Mouse (Mus musculus): ENCODE data around the gene Catsperg1. TPM values are rescaled to one million over a fixed set of nuclear protein-coding genes. Genes with fewer than 3 reads are reported as not detected.
A peak's percentile ranks its signal among the peaks of the same experiment; 100 is the strongest.

The Catsperg1 gene
- polyA plus RNA-seq, 1 experiment from 2014 or later = 0.21 TPM

GRCm38 (mm10) chr7:29170066-29170754 is 43.6 kb downstream of the Catsperg1 start, which contains the start of the genes Ggn and Spred3:
Gene Ggn (plus strand): TSS chr7:29170210.
Gene Spred3 (minus strand): TSS chr7:29170411.
- peaks cover 36% of the 10 kb centered on the region for H3K4me1 ChIP-seq (replicated peaks)
- peak; percentile 33 for ATAC-seq (ENCODE audit: insufficient read depth)

GRCm38 (mm10) chr7:29169231-29170065 is 44.4 kb downstream of the Catsperg1 start:
- Histone ChIP-seq H3K4me2 (peak overlapping the region; percentile 71), H3K9me3 (replicated peaks) (no peaks in the 10 kb centered on the region), H3K4me1 (replicated peaks) (peaks cover 36% of the 10 kb centered on the region), H3K36me3 (replicated peaks) (peaks cover 14% of the 10 kb centered on the region), H3K9ac (no peak overlapping the region), H3K27ac (replicated peaks) (no peak overlapping the region), H3K27me3 (peaks cover 75% of the 10 kb centered on the region), H3K4me3 (replicated peaks) (peak overlapping the region; percentile 54)
- under 1% methylated on average over 30 of the region's 39 CpGs for WGBS (ENCODE audit: insufficient replicate concordance)
- peak; percentile 47; the same call in 1 of the 2 replicates for ATAC-seq (ENCODE audit: insufficient read depth)

More at GRCm38 (mm10) chr7:29170066-29170754, 43.6 kb downstream of the Catsperg1 start, which contains the start of the genes Ggn and Spred3:
- Histone ChIP-seq H3K36me3 (replicated peaks) (peaks cover 22% of the 10 kb centered on the region), H3K4me3 (replicated peaks) (peak within 1 kb of the TSS; percentile 54), H3K27me3 (peaks cover 75% of the 10 kb centered on the region), H3K9me3 (replicated peaks) (no peaks in the 10 kb centered on the region), H3K27ac (replicated peaks) (no peak within 1 kb of the TSS), H3K9ac (no peak within 1 kb of the TSS; the same call in 1 of the 2 replicates), H3K4me2 (peak within 1 kb of the TSS; percentile 71)
- under 1% methylated on average over 30 of the region's 30 CpGs for WGBS (ENCODE audit: insufficient replicate concordance)

GRCm38 (mm10) chr7:29168791-29169230 is 45.0 kb downstream of the Catsperg1 start:
- H3K9ac ChIP-seq = no peak overlapping the region
- H3K4me1 ChIP-seq (replicated peaks) = peaks cover 36% of the 10 kb centered on the region
- H3K36me3 ChIP-seq (replicated peaks) = peaks cover 8% of the 10 kb centered on the region
- WGBS (ENCODE audit: insufficient replicate concordance) = 3% methylated on average over 14 of the region's 14 CpGs
- peak overlapping the region; percentile 71 for H3K4me2 ChIP-seq
- H3K4me3 ChIP-seq (replicated peaks) = peak overlapping the region; percentile 54
- peaks cover 74% of the 10 kb centered on the region for H3K27me3 ChIP-seq
- H3K9me3 ChIP-seq (replicated peaks) = no peaks in the 10 kb centered on the region
- H3K27ac ChIP-seq (replicated peaks) = no peak overlapping the region
- ATAC-seq (ENCODE audit: insufficient read depth) = no peak

- WGBS (ENCODE audit: insufficient replicate concordance) = 18% methylated on average over 10 of the region's 10 CpGs
- Histone ChIP-seq H3K27me3 (peaks cover 68% of the 10 kb centered on the region), H3K4me1 (replicated peaks) (peaks cover 36% of the 10 kb centered on the region), H3K9me3 (replicated peaks) (no peaks in the 10 kb centered on the region), H3K36me3 (replicated peaks) (peaks cover 1% of the 10 kb centered on the region; the same call in 1 of the 2 replicates), H3K4me3 (replicated peaks) (no peak overlapping the region), H3K27ac (replicated peaks) (no peak overlapping the region), H3K4me2 (peak overlapping the region; percentile 71; the same call in 1 of the 2 replicates), H3K9ac (no peak overlapping the region)
- ATAC-seq (ENCODE audit: insufficient read depth) = no peak
Observed at GRCm38 (mm10) chr7:29168121-29168695, 45.6 kb downstream of the Catsperg1 start.

GRCm38 (mm10) chr7:29167656-29168055 is 46.2 kb downstream of the Catsperg1 start:
- Histone ChIP-seq H3K4me2 (no peak overlapping the region), H3K27me3 (peaks cover 62% of the 10 kb centered on the region), H3K36me3 (replicated peaks) (no peaks in the 10 kb centered on the region), H3K4me1 (replicated peaks) (peaks cover 42% of the 10 kb centered on the region), H3K9ac (no peak overlapping the region), H3K27ac (replicated peaks) (no peak overlapping the region), H3K4me3 (replicated peaks) (no peak overlapping the region), H3K9me3 (replicated peaks) (no peaks in the 10 kb centered on the region)
- no peak for ATAC-seq (ENCODE audit: insufficient read depth)
- 47% methylated on average over 19 of the region's 19 CpGs for WGBS (ENCODE audit: insufficient replicate concordance)

GRCm38 (mm10) chr7:29162750-29163525 is 50.9 kb downstream of the Catsperg1 start:
- Histone ChIP-seq H3K9ac (no peak overlapping the region), H3K9me3 (replicated peaks) (no peaks in the 10 kb centered on the region), H3K27me3 (peaks cover 44% of the 10 kb centered on the region), H3K4me3 (replicated peaks) (no peak overlapping the region), H3K36me3 (replicated peaks) (no peaks in the 10 kb centered on the region), H3K4me1 (replicated peaks) (peaks cover 9% of the 10 kb centered on the region; the same call in 1 of the 2 replicates), H3K27ac (replicated peaks) (no peak overlapping the region), H3K4me2 (0 out of 2 replicates have a peak overlapping the region, but pooled peaks have one; percentile 11)
- WGBS (ENCODE audit: insufficient replicate concordance) = 23% methylated on average over 9 of the region's 9 CpGs
- peak; percentile 42 for ATAC-seq (ENCODE audit: insufficient read depth)

- peaks cover 44% of the 10 kb centered on the region for H3K27me3 ChIP-seq
- WGBS (ENCODE audit: insufficient replicate concordance) = 61% methylated on average over 5 of the region's 5 CpGs
Observed at GRCm38 (mm10) chr7:29162294-29162693, 51.5 kb downstream of the Catsperg1 start.

GRCm38 (mm10) chr7:29158264-29158663 is 55.6 kb downstream of the Catsperg1 start:
- ATAC-seq (ENCODE audit: insufficient read depth) = no peak
- Histone ChIP-seq H3K36me3 (replicated peaks) (peaks cover 6% of the 10 kb centered on the region), H3K9ac (no peak overlapping the region), H3K9me3 (replicated peaks) (no peaks in the 10 kb centered on the region), H3K4me3 (replicated peaks) (no peak overlapping the region), H3K27me3 (peaks cover 42% of the 10 kb centered on the region), H3K4me2 (no peak overlapping the region), H3K27ac (replicated peaks) (no peak overlapping the region), H3K4me1 (replicated peaks) (peaks cover 27% of the 10 kb centered on the region)
- WGBS (ENCODE audit: insufficient replicate concordance) = 13% methylated on average over 5 of the region's 5 CpGs

More at GRCm38 (mm10) chr7:29162294-29162693, 51.5 kb downstream of the Catsperg1 start:
- H3K36me3 ChIP-seq (replicated peaks) = no peaks in the 10 kb centered on the region
- H3K9me3 ChIP-seq (replicated peaks) = no peaks in the 10 kb centered on the region
- H3K4me2 ChIP-seq = no peak overlapping the region
- H3K4me3 ChIP-seq (replicated peaks) = no peak overlapping the region
- no peak overlapping the region for H3K27ac ChIP-seq (replicated peaks)
- ATAC-seq (ENCODE audit: insufficient read depth) = no peak
- no peak overlapping the region for H3K9ac ChIP-seq
- H3K4me1 ChIP-seq (replicated peaks) = peaks cover 9% of the 10 kb centered on the region; the same call in 1 of the 2 replicates

- H3K4me2 ChIP-seq = peak within 1 kb of the TSS; percentile 99
- peaks cover 6% of the 10 kb centered on the region for H3K36me3 ChIP-seq (replicated peaks)
- ATAC-seq (ENCODE audit: insufficient read depth) = peak; percentile 77
- H3K9ac ChIP-seq = peak within 1 kb of the TSS; percentile 67
- no peaks in the 10 kb centered on the region for H3K9me3 ChIP-seq (replicated peaks)
- 1% methylated on average over 68 of the region's 68 CpGs for WGBS (ENCODE audit: insufficient replicate concordance)
- H3K27me3 ChIP-seq = peaks cover 38% of the 10 kb centered on the region
- H3K27ac ChIP-seq (replicated peaks) = peak within 1 kb of the TSS; percentile 70
- H3K4me3 ChIP-seq (replicated peaks) = peak within 1 kb of the TSS; percentile 75
- peaks cover 18% of the 10 kb centered on the region for H3K4me1 ChIP-seq (replicated peaks)
Observed at GRCm38 (mm10) chr7:29155838-29156782, 57.7 kb downstream of the Catsperg1 start, which contains the start of gene Fam98c. Gene Fam98c (minus strand): TSS chr7:29156234.
